Mouse (Mus musculus) neural tube, embryonic 13.5 days (tissue): ENCODE measurements at regions not wholly inside any gene's neighbourhood (a gene's known extent, or its start where the extent isn't known, plus 50 kb on each side); places are given as distances from the start of the nearest gene placed in this dataset.

Source experiments
- microRNA-seq: library from miRNA; unstranded; fragments of <30 nt; microRNA quantifications from one replicate; pipeline ENCODE4, GENCODE M21; 2016

Small RNAs in the stretch of these regions (microRNA-seq; reads per million reads assigned to microRNA genes)
- gene Mir3089, result 1.2 reads per million
